Mouse (Mus musculus): ENCODE measurements around the gene Naa60. TPM values are rescaled to one million over a fixed set of nuclear protein-coding genes. Genes with fewer than 3 reads are reported as not detected.
"Not testable (repeated sequence)": the region's sequence is repeated elsewhere in the genome, so short reads cannot be mapped to it uniquely, and the experiment has no call there.

The Naa60 gene
- polyA plus RNA-seq, 1 experiment from 2014 or later: 54.6 TPM

DNA sequence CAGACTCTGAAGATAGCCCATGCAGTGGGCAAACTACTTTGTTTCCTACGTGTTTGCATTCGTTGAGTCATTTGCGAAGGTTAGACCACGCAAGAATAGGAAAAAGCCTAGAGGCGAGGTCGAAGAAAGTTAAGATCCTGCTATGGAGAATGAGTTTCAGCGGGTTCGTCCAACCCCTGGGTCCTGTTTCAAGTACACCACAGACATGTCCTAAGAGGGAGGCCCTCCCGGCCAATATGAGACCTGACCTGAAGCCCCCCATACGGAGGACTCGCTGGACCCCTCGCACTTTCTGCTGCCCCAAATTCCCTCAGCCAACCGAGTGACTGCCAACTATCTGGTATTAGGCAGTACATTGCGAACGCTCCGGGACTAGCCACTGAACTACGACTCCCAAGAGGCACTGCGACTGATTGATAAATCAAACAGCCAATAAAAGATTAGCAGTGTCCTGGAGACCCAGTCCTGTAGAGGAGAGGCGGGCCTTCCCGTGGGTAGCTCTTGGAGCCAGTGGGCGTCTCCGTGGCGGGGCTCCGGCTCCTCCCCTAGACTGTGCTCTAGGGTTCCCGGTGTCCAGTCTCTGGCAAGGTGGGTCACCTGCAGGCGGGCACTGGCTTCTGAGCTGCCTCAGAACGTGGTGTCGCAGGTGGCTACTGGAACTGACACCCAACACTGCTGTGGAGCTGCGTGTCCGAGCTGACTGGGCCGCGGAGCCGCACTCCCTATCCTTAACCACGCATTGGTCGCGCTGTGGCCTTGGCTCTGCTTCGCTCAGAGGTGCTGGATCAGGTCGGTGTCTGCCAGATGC is 25.3 kb upstream of the Naa60 start, which contains the start of gene Zfp174:
Zfp174 (plus strand) TSS at position 558 of the 808 bp plus-strand sequence.
- Histone ChIP-seq H3K4me3 (ENCODE audit: low read depth, low read length) (peak within 1 kb of the TSS; percentile 59), H3K36me3 (ENCODE audit: control insufficient read depth, insufficient read depth, low read length) (no peaks in the 10 kb centered on the region), H3K27me3 (ENCODE audit: control insufficient read depth, insufficient read depth, low read length) (no peaks in the 10 kb centered on the region), H3K27ac (replicated peaks; ENCODE audit: low read depth, low read length) (no peak within 1 kb of the TSS), H3K9ac (ENCODE audit: low read length) (peak within 1 kb of the TSS; percentile 63), H3K4me2 (ENCODE audit: low read depth, severe bottlenecking) (peak within 1 kb of the TSS; percentile 59), H3K4me1 (ENCODE audit: control insufficient read depth, insufficient read depth, low read length) (no peaks in the 10 kb centered on the region), H3K9me3 (ENCODE audit: control insufficient read depth, low read length) (no peaks in the 10 kb centered on the region)
- peak; percentile 93 for DNase-seq (ENCODE audit: low spot score)
- peak; percentile 100 for ATAC-seq (ENCODE audit: insufficient number of reproducible peaks, low FRiP score, low TSS enrichment, low read depth)
- 3% methylated on average over 38 of the region's 38 CpGs for WGBS

DNA sequence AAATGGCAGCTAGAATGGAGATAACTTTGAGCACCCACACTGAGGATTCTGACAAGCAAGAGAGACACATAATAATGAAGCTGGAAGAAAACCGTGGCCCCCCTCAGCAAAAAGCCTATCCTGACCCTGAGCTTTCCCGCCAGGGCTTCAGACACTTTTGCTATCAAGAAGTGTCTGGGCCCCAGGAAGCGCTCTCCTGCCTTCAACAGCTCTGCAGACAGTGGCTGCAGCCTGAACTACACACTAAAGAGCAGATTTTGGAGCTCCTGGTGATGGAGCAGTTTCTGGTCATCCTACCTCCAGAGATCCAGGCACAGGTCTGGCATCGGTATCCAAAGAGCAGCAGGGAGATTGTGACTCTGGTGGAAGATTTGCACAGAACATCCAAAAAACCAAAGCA is 24.3 kb upstream of the Naa60 start:
- DNase-seq (ENCODE audit: low spot score) (no peak), ATAC-seq (ENCODE audit: insufficient number of reproducible peaks, low FRiP score, low TSS enrichment, low read depth) (no peak)
- H3K27me3 ChIP-seq (ENCODE audit: control insufficient read depth, insufficient read depth, low read length): no peaks in the 10 kb centered on the region
- H3K9me3 ChIP-seq (ENCODE audit: control insufficient read depth, low read length): no peaks in the 10 kb centered on the region
- no peak overlapping the region for H3K4me3 ChIP-seq (ENCODE audit: low read depth, low read length)
- no peaks in the 10 kb centered on the region for H3K4me1 ChIP-seq (ENCODE audit: control insufficient read depth, insufficient read depth, low read length)
- WGBS: 65% methylated on average over 4 of the region's 4 CpGs
- no peaks in the 10 kb centered on the region for H3K36me3 ChIP-seq (ENCODE audit: control insufficient read depth, insufficient read depth, low read length)
- no peak overlapping the region for H3K27ac ChIP-seq (replicated peaks; ENCODE audit: low read depth, low read length)
- no peak overlapping the region for H3K9ac ChIP-seq (ENCODE audit: low read length)
- peak overlapping the region; percentile 59; the same call in 1 of the 2 replicates for H3K4me2 ChIP-seq (ENCODE audit: low read depth, severe bottlenecking)

DNA sequence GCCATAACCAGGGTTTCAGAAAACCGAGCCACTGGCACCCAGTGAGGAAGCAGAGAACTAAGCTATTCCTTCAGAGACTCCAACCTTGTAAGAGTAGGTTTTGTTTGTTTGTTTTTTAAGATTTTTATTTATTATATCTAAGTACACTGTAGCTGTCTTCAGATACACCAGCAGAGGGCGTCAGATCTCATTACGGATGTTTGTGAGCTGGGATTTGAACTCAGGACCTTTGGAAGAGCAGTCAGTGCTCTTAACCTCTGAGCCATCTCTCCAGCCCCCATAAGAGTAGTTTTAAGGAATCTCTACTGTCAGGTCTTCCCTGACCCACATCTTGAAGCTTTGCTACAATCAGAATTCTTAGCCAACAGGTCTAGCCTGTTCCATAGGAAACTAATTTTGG is 23.8 kb upstream of the Naa60 start:
- 78% methylated on average over 3 of the region's 3 CpGs for WGBS
- H3K4me3 ChIP-seq (ENCODE audit: low read depth, low read length): no peak overlapping the region
- H3K9ac ChIP-seq (ENCODE audit: low read length): no peak overlapping the region
- H3K4me2 ChIP-seq (ENCODE audit: low read depth, severe bottlenecking): no peak overlapping the region
- no peaks in the 10 kb centered on the region for H3K36me3 ChIP-seq (ENCODE audit: control insufficient read depth, insufficient read depth, low read length)
- no peaks in the 10 kb centered on the region for H3K9me3 ChIP-seq (ENCODE audit: control insufficient read depth, low read length)
- ATAC-seq (ENCODE audit: insufficient number of reproducible peaks, low FRiP score, low TSS enrichment, low read depth) (no peak), DNase-seq (ENCODE audit: low spot score) (no peak)
- no peaks in the 10 kb centered on the region for H3K27me3 ChIP-seq (ENCODE audit: control insufficient read depth, insufficient read depth, low read length)
- H3K4me1 ChIP-seq (ENCODE audit: control insufficient read depth, insufficient read depth, low read length): no peaks in the 10 kb centered on the region
- H3K27ac ChIP-seq (replicated peaks; ENCODE audit: low read depth, low read length): no peak overlapping the region

DNA sequence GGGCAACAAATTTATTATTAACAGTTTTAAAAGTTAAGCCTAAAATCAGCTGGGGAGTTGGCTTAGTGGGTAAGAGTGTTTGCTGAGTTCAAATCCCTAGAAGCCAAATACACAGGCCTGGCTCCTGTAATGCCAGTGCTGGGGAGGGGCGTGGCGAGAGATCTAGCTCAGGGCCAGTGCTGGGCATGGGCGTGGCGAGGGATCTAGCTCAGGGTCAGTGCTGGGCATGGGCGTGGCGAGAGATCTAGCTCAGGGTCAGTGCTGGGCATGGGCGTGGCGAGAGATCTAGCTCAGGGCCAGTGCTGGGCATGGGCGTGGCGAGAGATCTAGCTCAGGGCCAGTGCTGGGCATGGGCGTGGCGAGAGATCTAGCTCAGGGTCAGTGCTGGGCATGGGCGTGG is 20.9 kb upstream of the Naa60 start:
- not testable (repeated sequence) for ATAC-seq (ENCODE audit: insufficient number of reproducible peaks, low FRiP score, low TSS enrichment, low read depth); H3K9me3 ChIP-seq (ENCODE audit: control insufficient read depth, low read length); H3K4me3 ChIP-seq (ENCODE audit: low read depth, low read length); H3K36me3 ChIP-seq (ENCODE audit: control insufficient read depth, insufficient read depth, low read length); DNase-seq (ENCODE audit: low spot score); H3K27me3 ChIP-seq (ENCODE audit: control insufficient read depth, insufficient read depth, low read length); H3K27ac ChIP-seq (replicated peaks; ENCODE audit: low read depth, low read length); H3K4me1 ChIP-seq (ENCODE audit: control insufficient read depth, insufficient read depth, low read length); H3K9ac ChIP-seq (ENCODE audit: low read length); H3K4me2 ChIP-seq (ENCODE audit: low read depth, severe bottlenecking)
- 81% methylated on average over 11 of the region's 13 CpGs for WGBS

DNA sequence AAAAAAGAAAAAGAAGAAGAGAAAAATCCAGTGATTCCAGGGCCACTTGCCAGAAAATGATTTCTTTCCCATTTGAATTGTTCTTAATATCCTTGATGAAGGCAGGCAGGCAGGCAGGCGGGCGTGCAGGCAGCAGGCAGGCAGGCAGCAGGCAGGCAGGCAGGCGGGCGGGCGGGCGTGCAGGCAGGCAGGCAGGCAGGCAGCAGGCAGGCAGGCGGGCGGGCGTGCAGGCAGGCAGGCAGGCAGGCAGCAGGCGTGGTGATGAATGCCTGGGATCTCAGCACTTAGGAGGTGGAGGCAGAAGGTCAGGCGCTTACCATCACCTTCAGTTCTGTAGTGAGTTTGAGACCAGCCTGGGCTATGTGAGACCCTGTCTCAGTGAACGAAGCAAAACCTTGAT is 19.6 kb upstream of the Naa60 start:
- DNase-seq (ENCODE audit: low spot score) (peak; percentile 57), ATAC-seq (ENCODE audit: insufficient number of reproducible peaks, low FRiP score, low TSS enrichment, low read depth) (no peak)
- H3K27ac ChIP-seq (replicated peaks; ENCODE audit: low read depth, low read length): no peak overlapping the region
- WGBS: 21% methylated on average over 12 of the region's 12 CpGs
- H3K9me3 ChIP-seq (ENCODE audit: control insufficient read depth, low read length): no peaks in the 10 kb centered on the region
- H3K4me3 ChIP-seq (ENCODE audit: low read depth, low read length): no peak overlapping the region
- no peaks in the 10 kb centered on the region for H3K4me1 ChIP-seq (ENCODE audit: control insufficient read depth, insufficient read depth, low read length)
- no peaks in the 10 kb centered on the region for H3K36me3 ChIP-seq (ENCODE audit: control insufficient read depth, insufficient read depth, low read length)
- H3K4me2 ChIP-seq (ENCODE audit: low read depth, severe bottlenecking): no peak overlapping the region
- no peak overlapping the region for H3K9ac ChIP-seq (ENCODE audit: low read length)
- no peaks in the 10 kb centered on the region for H3K27me3 ChIP-seq (ENCODE audit: control insufficient read depth, insufficient read depth, low read length)

DNA sequence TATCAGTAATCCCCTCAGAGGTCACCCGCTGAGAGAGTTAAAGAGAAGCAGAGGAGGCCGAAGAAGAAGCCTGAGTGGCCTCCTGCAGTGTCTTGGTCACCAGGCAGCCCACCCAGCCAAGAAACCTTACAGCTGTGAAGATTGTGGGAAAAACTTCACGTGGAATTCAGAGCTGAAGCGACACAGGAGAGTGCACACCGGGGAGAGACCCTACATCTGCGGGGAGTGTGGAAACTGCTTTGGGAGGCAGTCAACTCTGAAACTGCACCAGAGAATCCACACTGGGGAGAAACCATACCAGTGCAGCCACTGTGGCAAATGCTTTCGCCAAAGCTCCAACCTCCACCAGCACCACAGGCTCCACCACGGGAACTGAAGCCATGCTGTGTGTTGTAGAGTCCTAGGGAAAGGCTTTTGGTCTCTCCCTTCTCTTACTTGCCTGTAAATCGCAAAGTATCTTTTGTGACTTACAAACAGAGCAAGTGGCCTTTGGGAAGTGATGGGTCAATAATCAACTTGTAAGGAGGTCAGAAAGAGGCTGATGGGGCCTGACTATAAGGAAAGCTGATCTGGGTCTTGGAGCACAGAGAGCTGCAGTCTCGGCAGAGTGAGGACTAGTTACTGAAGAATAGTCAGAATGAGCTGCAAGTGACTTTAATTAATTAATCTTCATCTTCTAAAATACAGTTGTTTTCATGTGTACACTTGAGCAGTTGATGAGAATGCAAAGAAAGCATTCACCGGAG is 17.6 kb upstream of the Naa60 start:
- no peak overlapping the region for H3K27ac ChIP-seq (replicated peaks; ENCODE audit: low read depth, low read length)
- WGBS: 74% methylated on average over 11 of the region's 11 CpGs
- DNase-seq (ENCODE audit: low spot score) (no peak), ATAC-seq (ENCODE audit: insufficient number of reproducible peaks, low FRiP score, low TSS enrichment, low read depth) (no peak)
- H3K36me3 ChIP-seq (ENCODE audit: control insufficient read depth, insufficient read depth, low read length): no peaks in the 10 kb centered on the region
- H3K9me3 ChIP-seq (ENCODE audit: control insufficient read depth, low read length): no peaks in the 10 kb centered on the region
- H3K9ac ChIP-seq (ENCODE audit: low read length): no peak overlapping the region
- no peak overlapping the region for H3K4me3 ChIP-seq (ENCODE audit: low read depth, low read length)
- H3K4me1 ChIP-seq (ENCODE audit: control insufficient read depth, insufficient read depth, low read length): no peaks in the 10 kb centered on the region
- no peak overlapping the region for H3K4me2 ChIP-seq (ENCODE audit: low read depth, severe bottlenecking)
- no peaks in the 10 kb centered on the region for H3K27me3 ChIP-seq (ENCODE audit: control insufficient read depth, insufficient read depth, low read length)

DNA sequence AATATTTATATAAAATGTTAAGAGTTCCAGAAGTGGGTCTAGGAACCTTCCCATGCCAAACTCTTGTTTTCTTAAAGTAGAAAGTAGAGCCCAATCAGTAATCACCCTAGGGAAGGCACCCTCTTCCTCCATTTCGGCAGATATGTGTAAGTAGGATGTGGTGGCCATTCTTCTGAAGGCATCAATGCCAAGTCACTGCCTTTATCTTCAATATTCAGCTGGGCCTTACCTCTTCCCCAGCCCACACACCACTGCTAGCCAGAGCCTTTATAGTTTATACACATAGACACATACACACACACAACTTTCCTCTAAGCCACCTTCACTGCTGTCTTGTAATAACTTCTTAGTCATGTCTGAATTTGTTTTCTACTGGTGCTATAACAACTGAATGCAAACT is 16.4 kb upstream of the Naa60 start:
- Histone ChIP-seq H3K36me3 (ENCODE audit: control insufficient read depth, insufficient read depth, low read length) (0 out of 2 replicates have a peak, but pooled peaks cover 4% of the 10 kb centered on the region), H3K27me3 (ENCODE audit: control insufficient read depth, insufficient read depth, low read length) (no peaks in the 10 kb centered on the region), H3K4me1 (ENCODE audit: control insufficient read depth, insufficient read depth, low read length) (no peaks in the 10 kb centered on the region), H3K27ac (replicated peaks; ENCODE audit: low read depth, low read length) (no peak overlapping the region), H3K4me2 (ENCODE audit: low read depth, severe bottlenecking) (no peak overlapping the region), H3K9me3 (ENCODE audit: control insufficient read depth, low read length) (no peaks in the 10 kb centered on the region), H3K9ac (ENCODE audit: low read length) (no peak overlapping the region), H3K4me3 (ENCODE audit: low read depth, low read length) (no peak overlapping the region)
- 77% methylated on average over 1 of the region's 1 CpGs for WGBS
- DNase-seq (ENCODE audit: low spot score): no peak
- ATAC-seq (ENCODE audit: insufficient number of reproducible peaks, low FRiP score, low TSS enrichment, low read depth): no peak

DNA sequence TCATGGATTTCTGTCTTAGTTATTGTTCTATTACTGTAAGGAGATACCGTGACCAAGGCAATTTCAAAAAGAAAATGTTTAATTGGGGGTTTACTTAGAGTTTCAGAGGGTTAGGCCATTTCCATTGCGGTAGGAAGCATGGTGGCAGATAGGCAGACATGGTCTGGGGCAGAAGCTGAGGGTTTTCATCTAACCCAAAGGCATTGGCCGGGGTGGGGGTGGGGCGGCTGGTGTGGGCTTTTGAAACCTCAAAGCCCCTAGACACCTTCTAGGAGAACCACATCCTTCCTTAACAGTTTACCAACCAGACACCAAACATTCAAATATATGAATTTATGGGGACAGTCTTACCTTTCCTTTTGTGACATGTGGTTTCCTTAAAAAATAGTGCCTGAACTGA is 12.9 kb upstream of the Naa60 start:
- Histone ChIP-seq H3K4me1 (ENCODE audit: control insufficient read depth, insufficient read depth, low read length) (no peaks in the 10 kb centered on the region), H3K4me3 (ENCODE audit: low read depth, low read length) (no peak overlapping the region), H3K4me2 (ENCODE audit: low read depth, severe bottlenecking) (no peak overlapping the region), H3K27ac (replicated peaks; ENCODE audit: low read depth, low read length) (no peak overlapping the region), H3K27me3 (ENCODE audit: control insufficient read depth, insufficient read depth, low read length) (no peaks in the 10 kb centered on the region), H3K9me3 (ENCODE audit: control insufficient read depth, low read length) (no peaks in the 10 kb centered on the region), H3K36me3 (ENCODE audit: control insufficient read depth, insufficient read depth, low read length) (0 out of 2 replicates have a peak, but pooled peaks cover 4% of the 10 kb centered on the region), H3K9ac (ENCODE audit: low read length) (no peak overlapping the region)
- no peak for DNase-seq (ENCODE audit: low spot score)
- whole genome bisulfite sequencing: 94% methylated on average over 4 of the region's 4 CpGs
- ATAC-seq (ENCODE audit: insufficient number of reproducible peaks, low FRiP score, low TSS enrichment, low read depth): no peak
